Mouse (Mus musculus) hindbrain, embryonic 15.5 days (tissue): ENCODE measurements at regions not wholly inside any gene's neighbourhood (a gene's known extent, or its start where the extent isn't known, plus 50 kb on each side); places are given as distances from the start of the nearest gene placed in this dataset.

Source experiments
- ATAC-seq: fragments of 200-750 bp; cut with Nextera tagmentation; 2 replicates; pipeline ENCODE4 v1.8.0; 2017; ENCODE audit warnings: low read depth, moderate number of reproducible peaks, moderate TSS enrichment; ENCODE audit not compliant: low FRiP score
- H3K27ac ChIP-seq: fragments of 300-500 bp; sonication (generic); replicated peaks from 2 replicates; pipeline ENCODE4 v1.5.1; 2015; ENCODE audit warnings: mild to moderate bottlenecking, inconsistent platforms
- H3K27me3 ChIP-seq: fragments of 300-500 bp; sonication (generic); 2 replicates; pipeline ENCODE4 v1.6.1; 2015; ENCODE audit warnings: control low read depth, inconsistent platforms
- H3K36me3 ChIP-seq: fragments of 300-500 bp; sonication (generic); 2 replicates; pipeline ENCODE4 v1.6.1; 2015; ENCODE audit warnings: control low read depth, inconsistent platforms
- H3K4me1 ChIP-seq: fragments of 300-500 bp; sonication (generic); replicated peaks from 2 replicates; pipeline ENCODE4 v1.6.1; 2015; ENCODE audit warnings: control low read depth, inconsistent platforms
- H3K4me2 ChIP-seq: fragments of 300-500 bp; sonication (generic); 2 replicates; pipeline ENCODE4 v1.6.1; 2015; ENCODE audit warnings: moderate library complexity, mild to moderate bottlenecking, inconsistent platforms
- H3K4me3 ChIP-seq: fragments of 300-500 bp; sonication (generic); 2 replicates; pipeline ENCODE4 v1.5.1; 2015; ENCODE audit warnings: mild to moderate bottlenecking, inconsistent platforms
- H3K9ac ChIP-seq: fragments of 300-500 bp; sonication (generic); 2 replicates; pipeline ENCODE4 v1.6.1; 2015; ENCODE audit warnings: inconsistent platforms
- H3K9me3 ChIP-seq: fragments of 300-500 bp; sonication (generic); 2 replicates; pipeline ENCODE4 v1.6.1; 2016; ENCODE audit warnings: control low read depth, inconsistent platforms
- WGBS: fragments of 180-500 bp; shearing (Covaris S2); methylation state at CpG from one replicate; pipeline ENCODE4 v1.1.7; 2015; 5-methylcytosine and 5-hydroxymethylcytosine counted together

DNA sequence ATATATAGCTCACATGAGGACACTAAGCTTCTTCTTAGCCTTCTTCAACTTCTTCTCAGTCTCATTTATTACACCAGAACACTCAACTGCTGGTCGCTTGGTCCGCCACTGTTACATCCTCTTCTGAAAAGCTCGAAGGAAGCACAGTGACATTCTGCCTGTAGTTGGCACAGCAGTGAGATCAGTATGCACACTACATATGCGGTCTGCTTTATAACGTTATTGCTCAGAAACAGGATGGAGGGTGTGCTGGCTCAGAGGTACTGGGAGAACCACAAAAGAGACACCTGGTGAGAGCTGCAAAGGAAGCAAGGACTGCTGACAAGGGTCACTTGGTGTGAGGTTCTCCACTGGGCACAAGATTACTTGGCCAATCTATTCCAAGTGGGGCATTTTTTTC is 179.5 kb downstream of the Ets1 start:
- no peak for ATAC-seq
- Histone ChIP-seq H3K4me3 (no peak overlapping the region), H3K4me2 (no peak overlapping the region), H3K27me3 (no peaks in the 10 kb centered on the region), H3K9me3 (no peaks in the 10 kb centered on the region), H3K27ac (no peak overlapping the region), H3K9ac (no peak overlapping the region), H3K36me3 (no peaks in the 10 kb centered on the region), H3K4me1 (no peaks in the 10 kb centered on the region)
- WGBS = 87% methylated on average over 5 of the region's 5 CpGs

DNA sequence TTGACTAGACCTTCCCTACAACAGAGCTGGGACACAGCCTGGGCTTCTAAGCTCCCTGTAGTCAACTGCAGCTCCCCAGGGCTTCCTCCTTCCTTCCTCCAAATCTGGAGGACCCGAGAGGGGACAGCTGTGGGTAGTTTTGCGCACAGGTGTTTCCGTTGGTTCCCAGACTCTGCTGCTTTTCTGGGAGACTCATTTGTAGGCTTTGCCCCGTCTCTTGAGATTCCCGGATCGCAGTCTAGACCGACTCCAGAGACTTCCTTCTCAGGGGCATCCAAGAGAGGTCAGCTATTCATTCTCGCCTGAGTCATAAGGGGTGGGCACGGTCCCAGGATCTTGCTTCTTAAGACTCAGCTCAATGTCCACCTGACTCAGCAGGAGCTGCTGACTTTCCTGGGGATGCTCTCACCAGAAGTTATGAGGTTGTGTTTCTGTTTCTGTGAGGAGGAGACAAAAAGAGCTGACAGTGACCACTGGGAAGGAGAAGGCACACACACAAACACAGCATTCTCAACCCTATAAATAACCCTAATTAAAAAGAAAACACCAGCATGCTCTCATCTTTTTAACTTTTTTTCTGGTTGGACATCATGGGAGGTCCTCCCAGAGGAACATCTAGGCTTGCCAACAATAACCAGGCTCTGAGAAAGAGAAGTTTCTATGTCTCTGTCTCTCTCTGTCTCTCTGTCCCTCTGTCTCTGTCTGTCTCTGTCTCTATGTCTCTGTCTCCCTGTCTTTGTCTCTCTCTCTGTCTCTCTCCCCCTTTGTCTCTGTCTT is 180.8 kb downstream of the Ets1 start:
- Histone ChIP-seq H3K27ac (no peak overlapping the region), H3K4me3 (no peak overlapping the region), H3K4me1 (no peaks in the 10 kb centered on the region), H3K9me3 (no peaks in the 10 kb centered on the region), H3K4me2 (no peak overlapping the region), H3K27me3 (no peaks in the 10 kb centered on the region), H3K36me3 (no peaks in the 10 kb centered on the region), H3K9ac (no peak overlapping the region)
- ATAC-seq = no peak
- WGBS = 86% methylated on average over 9 of the region's 9 CpGs

DNA sequence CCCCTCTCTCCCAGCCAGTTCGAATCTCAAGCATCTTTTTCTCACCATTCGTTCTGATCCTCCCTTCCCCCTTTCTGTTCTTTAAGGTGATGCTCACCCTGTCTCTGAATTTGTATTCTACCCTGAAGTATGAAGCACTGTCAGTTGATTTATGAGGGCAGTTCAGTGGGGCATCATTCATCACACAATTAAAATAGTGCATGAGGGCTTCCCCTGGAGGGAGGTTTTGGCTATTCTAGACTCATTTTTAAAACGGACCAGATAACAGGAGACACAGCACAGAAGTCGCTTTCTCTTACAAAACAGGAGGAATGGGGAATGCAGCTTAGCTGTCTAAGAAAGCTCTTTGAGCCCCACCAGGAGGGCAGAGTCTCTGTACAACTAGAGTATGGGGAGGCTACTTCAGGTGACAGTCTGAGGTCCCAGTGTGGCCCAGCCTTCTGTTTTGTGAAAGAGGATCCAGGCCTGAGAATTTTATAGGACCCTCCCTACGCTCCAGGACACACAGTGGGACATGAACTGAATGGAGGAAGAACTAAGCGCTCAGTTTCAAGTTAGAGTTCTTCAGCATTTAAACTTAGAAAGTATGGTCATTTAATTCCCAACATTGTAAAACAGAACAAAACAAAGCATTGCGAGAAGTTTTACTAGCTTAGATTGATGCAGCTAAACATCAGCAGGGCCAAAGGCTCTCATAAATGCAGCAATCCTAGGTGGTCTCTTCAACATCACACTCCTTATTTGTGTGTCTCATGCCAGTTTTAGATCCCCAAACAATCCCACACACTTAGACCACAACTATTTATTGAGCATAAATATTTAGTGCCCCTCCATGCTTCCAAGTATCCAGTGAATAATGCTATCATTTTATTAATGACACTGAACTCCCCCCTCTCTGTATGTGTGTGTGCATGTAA is 181.7 kb downstream of the Ets1 start:
- Histone ChIP-seq H3K9me3 (no peaks in the 10 kb centered on the region), H3K4me2 (no peak overlapping the region), H3K36me3 (no peaks in the 10 kb centered on the region), H3K27me3 (no peaks in the 10 kb centered on the region), H3K4me3 (no peak overlapping the region), H3K4me1 (no peaks in the 10 kb centered on the region), H3K9ac (no peak overlapping the region), H3K27ac (no peak overlapping the region)
- WGBS = 62% methylated on average over 7 of the region's 7 CpGs
- ATAC-seq = no peak

DNA sequence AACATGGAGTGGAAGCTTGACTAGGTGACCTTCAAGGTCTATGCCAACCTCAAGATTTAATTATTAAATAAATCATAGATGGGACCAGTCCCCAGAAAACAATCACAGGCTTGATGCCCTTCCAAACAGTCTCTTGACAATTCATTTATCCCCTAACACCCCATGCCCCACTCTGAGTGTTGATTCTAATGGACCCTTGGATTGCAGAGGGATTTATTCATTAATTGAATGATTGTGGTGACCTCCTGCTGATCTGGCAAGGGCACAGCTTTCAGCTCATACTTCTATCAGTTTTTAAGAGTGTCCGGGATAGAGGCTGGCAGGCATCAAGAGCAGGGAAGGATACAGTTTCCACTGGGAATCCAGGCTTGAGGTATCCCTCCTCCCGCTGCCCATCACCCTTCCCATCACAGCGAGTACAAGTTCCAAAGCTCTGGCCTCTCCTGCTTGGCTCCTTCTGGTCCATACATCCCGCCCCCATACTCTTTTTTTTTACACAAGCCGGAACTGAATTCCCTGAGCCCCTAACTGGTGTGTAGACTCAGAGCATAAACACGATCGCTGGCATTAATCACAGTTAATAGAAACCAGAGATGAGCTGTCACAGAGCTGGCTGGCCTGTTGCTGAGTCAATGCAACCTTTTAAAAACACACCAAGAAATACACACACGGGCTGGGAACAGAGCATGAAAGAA is 187.6 kb downstream of the Ets1 start:
- no peaks in the 10 kb centered on the region for H3K36me3 ChIP-seq
- no peak overlapping the region for H3K4me2 ChIP-seq
- no peak overlapping the region for H3K4me3 ChIP-seq
- no peak overlapping the region for H3K27ac ChIP-seq
- no peak for ATAC-seq
- no peak overlapping the region for H3K9ac ChIP-seq
- no peaks in the 10 kb centered on the region for H3K27me3 ChIP-seq
- WGBS = 43% methylated on average over 8 of the region's 8 CpGs
- no peaks in the 10 kb centered on the region; the same call in 1 of the 2 replicates for H3K4me1 ChIP-seq
- no peaks in the 10 kb centered on the region for H3K9me3 ChIP-seq

DNA sequence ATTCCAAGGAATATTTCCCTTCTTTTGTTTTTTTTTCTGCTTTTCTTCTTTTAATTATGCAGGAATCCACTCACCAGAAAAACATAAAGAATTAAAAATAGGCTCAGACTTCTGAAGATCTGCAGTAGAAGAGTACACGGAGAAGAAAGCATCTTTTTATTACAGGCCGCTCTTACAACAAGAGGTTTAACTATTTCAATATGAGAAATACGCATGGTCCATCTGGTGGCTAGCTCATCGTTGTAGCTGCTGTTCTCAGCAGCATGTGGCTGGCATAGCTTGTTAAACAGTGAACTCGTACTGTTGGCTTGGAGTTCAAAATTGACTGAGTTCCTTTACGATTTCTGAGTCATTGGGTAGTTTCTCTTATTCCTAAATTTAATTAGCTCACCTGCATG is 188.1 kb downstream of the Ets1 start:
- no peak overlapping the region for H3K4me2 ChIP-seq
- no peaks in the 10 kb centered on the region for H3K36me3 ChIP-seq
- no peaks in the 10 kb centered on the region; the same call in 1 of the 2 replicates for H3K4me1 ChIP-seq
- 70% methylated on average over 6 of the region's 6 CpGs for WGBS
- no peak overlapping the region for H3K27ac ChIP-seq
- no peak overlapping the region for H3K4me3 ChIP-seq
- H3K27me3 ChIP-seq = no peaks in the 10 kb centered on the region
- no peaks in the 10 kb centered on the region for H3K9me3 ChIP-seq
- no peak for ATAC-seq
- no peak overlapping the region for H3K9ac ChIP-seq

DNA sequence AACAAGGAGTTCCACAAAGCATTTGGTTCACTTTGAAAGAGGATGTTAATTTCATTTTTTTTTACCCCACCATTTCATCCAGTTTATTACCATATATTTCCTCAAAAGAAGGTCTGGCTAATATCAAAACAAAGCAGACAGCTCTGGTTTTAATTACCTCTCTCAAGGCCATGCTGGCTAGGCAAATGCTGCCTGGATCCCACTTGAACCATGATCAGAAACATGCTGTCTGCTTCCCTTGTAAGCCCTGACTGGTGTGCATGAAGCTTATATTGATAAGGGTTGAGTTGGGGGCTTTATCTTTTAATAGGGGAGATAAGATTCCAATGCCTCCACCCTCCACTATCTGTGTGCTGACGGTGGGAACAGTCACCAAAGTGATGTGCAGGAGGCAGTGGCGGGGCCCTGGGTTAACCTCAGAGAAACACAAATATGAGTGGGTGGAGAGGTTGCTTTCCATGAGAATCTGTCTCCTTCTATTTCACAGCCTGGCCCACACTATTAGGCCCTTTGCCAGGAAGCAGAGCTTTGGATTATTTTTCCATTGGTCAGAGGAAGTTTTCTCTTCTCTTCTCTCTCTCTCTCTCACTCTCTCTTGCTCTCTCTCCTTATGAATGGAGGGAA is 194.4 kb downstream of the Ets1 start:
- no peak for ATAC-seq
- H3K9me3 ChIP-seq = no peaks in the 10 kb centered on the region
- 58% methylated on average over 2 of the region's 2 CpGs for WGBS
- no peak overlapping the region for H3K4me2 ChIP-seq
- no peak overlapping the region for H3K9ac ChIP-seq
- H3K27ac ChIP-seq = no peak overlapping the region
- H3K4me1 ChIP-seq = no peaks in the 10 kb centered on the region
- H3K36me3 ChIP-seq = no peaks in the 10 kb centered on the region
- H3K27me3 ChIP-seq = no peaks in the 10 kb centered on the region
- no peak overlapping the region for H3K4me3 ChIP-seq

DNA sequence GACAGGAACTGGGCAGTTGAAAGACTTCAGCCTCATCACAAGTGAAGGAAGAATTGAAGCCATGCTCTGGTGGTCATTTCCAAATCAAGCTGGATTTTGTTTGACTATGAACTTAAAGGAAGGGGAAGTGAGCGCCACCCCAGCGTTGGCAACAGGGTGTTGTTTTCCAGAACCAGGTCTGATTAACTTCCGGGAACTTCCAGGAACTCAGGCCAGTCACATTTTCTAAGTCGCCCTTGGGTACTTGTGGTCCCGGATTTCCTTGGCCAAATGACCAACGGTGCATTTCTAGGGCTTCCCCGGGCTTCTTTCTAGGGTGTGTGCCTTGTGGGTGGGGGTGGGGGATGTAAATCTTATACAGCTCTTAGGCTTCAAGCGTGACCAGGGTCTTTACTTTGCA is 197.4 kb downstream of the Ets1 start:
- Histone ChIP-seq H3K9ac (no peak overlapping the region), H3K9me3 (no peaks in the 10 kb centered on the region), H3K4me3 (no peak overlapping the region), H3K27ac (no peak overlapping the region), H3K4me2 (no peak overlapping the region), H3K36me3 (no peaks in the 10 kb centered on the region), H3K4me1 (no peaks in the 10 kb centered on the region), H3K27me3 (no peaks in the 10 kb centered on the region)
- no peak for ATAC-seq
- 89% methylated on average over 8 of the region's 8 CpGs for WGBS

DNA sequence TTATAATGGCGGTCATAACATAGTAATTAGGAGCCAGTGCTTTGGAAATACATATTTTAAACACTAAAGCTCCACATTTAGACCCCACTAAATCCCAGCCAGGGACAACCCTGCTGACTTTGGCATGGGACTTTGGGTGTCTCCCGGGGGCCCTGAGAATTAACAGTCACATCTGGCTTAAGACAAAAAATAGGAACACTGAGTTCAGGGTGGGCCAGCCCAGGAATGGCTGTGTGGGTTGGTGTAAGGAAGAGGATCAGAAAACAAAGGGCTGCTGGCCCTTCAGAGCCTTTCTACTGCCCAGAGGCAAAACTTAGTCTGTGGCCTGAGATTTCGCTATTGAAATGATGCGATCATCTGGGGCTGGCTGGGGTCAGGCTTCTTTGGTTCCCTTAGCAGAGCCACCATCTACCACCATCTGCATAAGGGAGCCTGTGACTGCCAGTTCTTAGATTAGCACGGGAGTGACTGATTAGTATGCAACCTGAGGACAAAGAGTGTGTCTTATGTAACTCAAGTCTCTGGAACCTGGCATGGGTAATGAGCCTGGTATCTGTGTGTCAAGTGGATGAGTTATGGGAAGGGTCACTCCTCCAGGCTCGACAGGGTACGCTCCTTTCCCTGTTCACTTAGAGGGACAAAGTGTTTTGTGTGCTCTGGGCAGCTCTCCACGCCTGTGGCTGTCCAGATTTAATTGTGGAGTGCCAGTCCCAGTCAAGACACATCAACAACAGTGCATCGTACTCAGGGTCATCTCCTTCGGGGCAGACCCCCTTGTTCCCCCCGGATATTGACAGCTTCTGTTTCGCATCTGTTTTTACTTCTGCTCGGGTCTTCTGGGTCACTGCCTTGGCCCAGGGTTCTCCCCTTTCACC is 199.0 kb downstream of the Ets1 start:
- ATAC-seq = 0 out of 2 replicates have a peak, but pooled peaks have one; percentile 42
- no peaks in the 10 kb centered on the region for H3K27me3 ChIP-seq
- H3K36me3 ChIP-seq = no peaks in the 10 kb centered on the region
- H3K4me3 ChIP-seq = no peak overlapping the region
- H3K9me3 ChIP-seq = no peaks in the 10 kb centered on the region
- WGBS = 32% methylated on average over 13 of the region's 13 CpGs
- no peak overlapping the region for H3K9ac ChIP-seq
- H3K4me1 ChIP-seq = no peaks in the 10 kb centered on the region
- no peak overlapping the region for H3K27ac ChIP-seq
- H3K4me2 ChIP-seq = no peak overlapping the region

DNA sequence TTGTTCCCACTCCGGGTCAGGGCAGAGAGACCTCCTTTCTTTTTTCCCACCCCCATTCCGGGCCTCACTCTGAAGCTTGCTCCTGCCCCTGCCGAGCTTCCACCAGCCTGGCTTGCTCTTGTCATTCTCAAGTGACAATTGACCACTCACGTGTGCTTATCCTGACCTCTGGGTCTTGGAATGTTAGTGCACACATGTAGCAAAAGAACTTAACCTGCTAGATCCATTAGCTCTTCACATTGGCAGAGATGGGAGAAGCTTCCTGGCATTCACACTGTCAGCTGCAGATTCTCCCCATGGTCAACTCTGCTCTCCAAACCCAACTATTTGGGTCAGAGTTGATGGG is 199.6 kb downstream of the Ets1 start:
- no peaks in the 10 kb centered on the region for H3K4me1 ChIP-seq
- H3K9ac ChIP-seq = no peak overlapping the region
- H3K36me3 ChIP-seq = no peaks in the 10 kb centered on the region
- ATAC-seq = no peak
- H3K27ac ChIP-seq = no peak overlapping the region
- 13% methylated on average over 4 of the region's 4 CpGs for WGBS
- no peaks in the 10 kb centered on the region for H3K27me3 ChIP-seq
- no peak overlapping the region for H3K4me3 ChIP-seq
- H3K9me3 ChIP-seq = no peaks in the 10 kb centered on the region
- no peak overlapping the region for H3K4me2 ChIP-seq

DNA sequence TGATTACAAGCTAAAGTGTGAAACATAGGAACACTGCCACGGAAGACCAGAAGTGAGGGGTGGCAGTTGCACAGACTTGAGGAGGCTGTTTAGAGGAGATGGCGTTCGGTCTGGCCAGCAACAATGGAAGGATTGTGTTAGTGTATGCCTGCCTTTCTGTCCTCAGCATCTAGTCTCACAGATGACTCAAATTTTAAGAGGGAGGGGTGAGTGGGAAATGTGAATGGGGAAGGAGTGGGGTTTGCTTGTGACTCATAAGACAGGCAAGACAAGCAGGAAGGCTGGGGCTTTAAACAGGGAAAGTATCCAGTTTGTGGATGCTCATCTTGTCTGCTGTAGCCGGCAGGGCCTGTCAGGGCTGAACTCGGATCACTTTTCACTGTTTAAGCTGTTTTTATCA is 200.3 kb downstream of the Ets1 start:
- Histone ChIP-seq H3K4me2 (no peak overlapping the region), H3K9ac (no peak overlapping the region), H3K4me1 (no peaks in the 10 kb centered on the region), H3K36me3 (no peaks in the 10 kb centered on the region), H3K27ac (no peak overlapping the region), H3K4me3 (no peak overlapping the region), H3K9me3 (no peaks in the 10 kb centered on the region), H3K27me3 (no peaks in the 10 kb centered on the region)
- 61% methylated on average over 5 of the region's 5 CpGs for WGBS
- no peak for ATAC-seq

DNA sequence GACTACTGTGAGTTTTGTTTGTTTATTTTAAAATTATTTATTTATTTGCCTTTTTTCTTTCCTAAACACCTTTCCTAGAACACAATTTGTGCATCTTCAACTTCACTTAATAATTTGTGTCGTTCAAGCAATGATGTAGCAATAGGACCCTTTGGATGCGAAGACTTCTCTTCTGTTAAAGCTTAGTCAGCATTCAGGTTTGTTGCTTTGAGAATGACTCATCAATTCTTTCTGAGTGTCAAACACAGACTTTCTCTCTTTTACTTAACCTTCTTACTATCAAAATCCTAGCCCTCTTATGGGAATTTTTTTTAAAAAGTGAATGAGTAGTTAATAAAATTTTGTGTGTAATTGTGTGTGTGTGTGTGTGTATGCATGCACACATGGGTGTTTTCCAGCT is 211.3 kb downstream of the Ets1 start:
- Histone ChIP-seq H3K9me3 (no peaks in the 10 kb centered on the region), H3K36me3 (no peaks in the 10 kb centered on the region), H3K27ac (no peak overlapping the region), H3K4me3 (no peak overlapping the region), H3K9ac (no peak overlapping the region), H3K27me3 (no peaks in the 10 kb centered on the region), H3K4me1 (no peaks in the 10 kb centered on the region), H3K4me2 (no peak overlapping the region)
- 91% methylated on average over 2 of the region's 2 CpGs for WGBS
- no peak for ATAC-seq
